Mouse (Mus musculus) E14TG2a.4 (cell line): Measurements from ENCODE around the gene Myo1d.

Experiments
- CTCF ChIP-seq: conservative IDR thresholded peaks from 2 replicates; pipeline ENCODE4 v1.5.1; 2014; ENCODE audit warnings: low read length
- NANOG ChIP-seq: IDR thresholded peaks from 2 replicates; pipeline ENCODE4 v1.6.1; 2014; ENCODE audit warnings: borderline replicate concordance, low read length, mixed read lengths

DNA sequence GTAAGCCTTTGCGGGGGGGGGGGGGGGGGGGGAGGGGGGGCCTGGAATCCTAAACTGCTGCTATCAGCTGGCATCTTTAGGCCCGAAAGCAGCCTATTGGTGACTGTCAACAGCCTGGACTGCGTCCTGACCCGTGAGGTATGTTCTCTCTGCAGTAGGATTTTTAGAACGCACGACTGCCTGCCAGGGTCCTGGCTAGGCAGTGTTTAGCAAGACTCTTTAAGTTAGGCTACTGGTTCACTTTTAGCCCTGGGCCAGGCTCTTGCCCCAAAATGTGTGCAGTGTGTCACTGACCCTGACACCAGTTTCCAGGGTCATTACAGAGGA lies 29.8 kb upstream of the Myo1d start:
- TF ChIP-seq CTCF (no peak), NANOG (no peak)
